Mouse (Mus musculus) granulocyte monocyte progenitor cell, adult 5-6 weeks (primary cell): ENCODE results near the gene Pdyn. TPM values are rescaled to one million over a fixed set of nuclear protein-coding genes. Genes with fewer than 3 reads are reported as not detected.

Source experiments
- ATAC-seq: replicated peaks from 2 replicates; pipeline ENCODE4 v1.8.0; 2016; ENCODE audit warnings: mild to moderate bottlenecking, moderate TSS enrichment, inconsistent platforms; ENCODE audit not compliant: poor library complexity, severe bottlenecking
- total RNA-seq, 2 experiments: library from RNA; stranded (forward) in 1 of 2; stranded (reverse) in 1 of 2; fragments of 200-712, 200-1000 nt in 1 of 2; fragments of >200 nt in 1 of 2; fragmentation: Nextera tagmentation in 1 of 2; gene quantifications; 2 replicates each; pipeline ENCODE4 v1.2.3; 2014 to 2017

The Pdyn gene
- total RNA-seq, 2 experiments from 2014 or later: not detected

- no peak for ATAC-seq
Measured at GRCm38 (mm10) chr2:129658796-129659195, 40.8 kb downstream of the Pdyn start.

- ATAC-seq: no peak
Measured at GRCm38 (mm10) chr2:129655033-129655432, 44.6 kb downstream of the Pdyn start.

- ATAC-seq: no peak
Measured at GRCm38 (mm10) chr2:129654233-129654950, 45.3 kb downstream of the Pdyn start.

- no peak for ATAC-seq
Measured at GRCm38 (mm10) chr2:129653632-129654031, 46.0 kb downstream of the Pdyn start.

GRCm38 (mm10) chr2:129652616-129653015, 47.0 kb downstream of the Pdyn start:
- ATAC-seq: no peak

Other genes starting within 250 kb of the Pdyn start
- not detected in 2 replicates for gene F830045P16Rik, start 163.2 kb downstream of the Pdyn start, total RNA-seq (2014; fragmentation: Nextera tagmentation)
- gene F830045P16Rik, start 163.2 kb downstream of the Pdyn start, total RNA-seq (2017): 0.15 TPM in 1 of 2 replicates, not detected in the other
- 77.4 and 88.0 TPM in 2 replicates for gene Sirpa, start 107.0 kb downstream of the Pdyn start, total RNA-seq (2014; fragmentation: Nextera tagmentation)
- gene Sirpa, start 107.0 kb downstream of the Pdyn start, total RNA-seq (2017): 63.8 and 83.6 TPM in 2 replicates
- gene Stk35, start 100.7 kb upstream of the Pdyn start, total RNA-seq (2014; fragmentation: Nextera tagmentation): 16.8 and 19.3 TPM in 2 replicates
- gene Stk35, start 100.7 kb upstream of the Pdyn start, total RNA-seq (2017): 8.7 and 9.1 TPM in 2 replicates